In the genomic region with DNA sequence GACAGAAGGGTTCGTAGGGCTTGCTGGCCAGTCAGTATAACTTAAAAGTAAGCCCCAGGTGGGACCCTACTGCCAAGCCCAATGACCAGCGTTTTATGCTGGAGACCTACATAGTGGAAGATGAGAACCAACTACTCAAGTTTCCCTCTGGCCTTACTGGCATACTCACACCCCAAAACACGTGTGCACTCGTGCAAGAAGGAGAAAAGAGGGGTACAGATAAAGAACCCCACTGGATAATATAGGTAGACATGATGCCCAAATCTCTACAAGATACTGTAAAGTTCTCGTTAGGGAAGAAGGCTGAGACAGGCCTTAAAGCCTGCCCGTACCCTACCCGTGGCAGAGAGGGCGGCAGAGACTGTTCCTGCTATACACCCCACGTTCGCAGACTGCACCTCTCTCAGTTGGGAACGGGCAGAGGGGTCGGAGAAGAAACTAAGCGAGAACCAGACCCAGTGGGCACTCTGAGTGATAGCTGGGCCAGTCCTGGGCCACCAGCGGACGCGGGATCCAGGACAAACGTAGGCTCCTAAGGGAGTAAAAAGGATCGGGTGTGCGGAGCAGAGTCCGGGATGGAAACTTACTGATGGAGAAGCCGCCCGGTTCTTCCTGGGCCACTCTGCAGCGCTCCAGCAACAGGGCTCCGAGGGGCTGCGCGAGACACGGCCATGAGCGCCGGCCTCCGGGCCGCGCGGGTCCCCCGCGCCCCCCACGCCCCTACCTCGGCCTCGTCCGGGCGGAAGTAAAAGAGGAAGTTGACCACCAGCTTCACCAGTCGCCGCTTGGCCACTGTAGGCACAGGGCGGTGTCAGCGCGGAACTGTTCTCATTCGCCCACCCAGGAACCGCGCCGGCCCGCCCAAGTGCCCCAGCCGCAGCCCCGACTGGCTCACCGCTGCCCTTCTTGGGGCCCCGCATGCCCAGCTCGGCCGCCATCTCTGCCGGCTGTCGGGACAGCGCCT, we compare ENCODE assay signal across 8 mouse cellular contexts. TPM values are rescaled to one million over a fixed set of nuclear protein-coding genes. Genes with fewer than 3 reads are reported as not detected.
DNase-seq lines count a peak whose midpoint lies in the region; ATAC-seq and TF ChIP-seq lines count a peak whose summit lies in the region.

No protein-coding gene starts in this region.

- H3K36me3 ChIP-seq in heart, embryonic 12.5 days: peaks cover 66% of the 10 kb centered on the region
- H3K36me3 ChIP-seq in E14TG2a.4 (ENCODE audit: insufficient read depth, low read length): peaks cover 79% of the 10 kb centered on the region
- H3K36me3 ChIP-seq in limb, embryonic 11.5 days (ENCODE audit: control insufficient read depth, insufficient read depth, low read length): peaks cover 38% of the 10 kb centered on the region

- no peaks in the 10 kb centered on the region for H3K9me3 ChIP-seq in heart, embryonic 12.5 days (replicated peaks)
- no peaks in the 10 kb centered on the region for H3K9me3 ChIP-seq in E14TG2a.4 (ENCODE audit: low read length)
- no peaks in the 10 kb centered on the region for H3K9me3 ChIP-seq in limb, embryonic 11.5 days (ENCODE audit: control insufficient read depth, low read length)

- WGBS in heart, embryonic 12.5 days: 3% methylated on average over 59 of the region's 59 CpGs
- 2% methylated on average over 57 of the region's 59 CpGs for WGBS in limb, embryonic 11.5 days

- peak; percentile 63 for ATAC-seq in heart, embryonic 12.5 days (ENCODE audit: insufficient number of reproducible peaks, low FRiP score)
- ATAC-seq in erythroid progenitor cell, adult 5-6 weeks (replicated peaks; ENCODE audit: low FRiP score, poor library complexity, severe bottlenecking): 0 out of 2 replicates have a peak, but pooled peaks have one; percentile 4
- peak; percentile 53; the same call in 1 of the 2 replicates for ATAC-seq in limb, embryonic 11.5 days (ENCODE audit: insufficient number of reproducible peaks, low FRiP score, low TSS enrichment, low read depth)

- no peaks in the 10 kb centered on the region for H3K27me3 ChIP-seq in heart, embryonic 12.5 days (replicated peaks)
- no peaks in the 10 kb centered on the region for H3K27me3 ChIP-seq in E14TG2a.4 (ENCODE audit: insufficient read depth, low read length)
- H3K27me3 ChIP-seq in limb, embryonic 11.5 days (ENCODE audit: control insufficient read depth, insufficient read depth, low read length): no peaks in the 10 kb centered on the region

- intact Hi-C loops in gastrocnemius, postnatal 36 days (cut with DNase I): no loop called here

- no peak for DNase-seq in heart, adult 8-10 months (ENCODE audit: low spot score)
- peak; percentile 40 for DNase-seq in limb, embryonic 11.5 days (ENCODE audit: low spot score)
- peak; percentile 47 for DNase-seq in naive thymus-derived CD4-positive, alpha-beta T cell, adult 2 months (ENCODE audit: low read depth)
- DNase-seq in gastrocnemius, postnatal 36 days: no peak
- no peak for DNase-seq in left cerebral cortex, adult 8-10 months (ENCODE audit: low spot score in 2 of 2)

- peak overlapping the region; percentile 96 for H3K9ac ChIP-seq in heart, embryonic 12.5 days
- peak overlapping the region; percentile 95 for H3K9ac ChIP-seq in limb, embryonic 11.5 days (ENCODE audit: low read length)

- no peak for TF ChIP-seq CTCF in E14TG2a.4 (conservative IDR thresholded peaks at IDR 0.05; ENCODE audit: low read length)

- peak overlapping the region; percentile 93 for H3K4me2 ChIP-seq in heart, embryonic 12.5 days
- H3K4me2 ChIP-seq in limb, embryonic 11.5 days (ENCODE audit: low read depth, severe bottlenecking): peak overlapping the region; percentile 92

- H3K4me3 ChIP-seq in heart, embryonic 12.5 days: peak overlapping the region; percentile 87
- H3K4me3 ChIP-seq in E14TG2a.4 (replicated peaks; ENCODE audit: low read length): peak overlapping the region; percentile 90
- peak overlapping the region; percentile 97 for H3K4me3 ChIP-seq in limb, embryonic 11.5 days (ENCODE audit: low read depth, low read length)

- peaks cover 28% of the 10 kb centered on the region for H3K4me1 ChIP-seq in heart, embryonic 12.5 days (replicated peaks)
- H3K4me1 ChIP-seq in E14TG2a.4 (replicated peaks; ENCODE audit: low read depth, low read length): peaks cover 82% of the 10 kb centered on the region
- peaks cover 15% of the 10 kb centered on the region for H3K4me1 ChIP-seq in limb, embryonic 11.5 days (ENCODE audit: control insufficient read depth, insufficient read depth, low read length)

- H3K27ac ChIP-seq in heart, embryonic 12.5 days (ENCODE audit: poor library complexity, severe bottlenecking): peak overlapping the region; percentile 94
- H3K27ac ChIP-seq in limb, embryonic 11.5 days (replicated peaks; ENCODE audit: low read depth, low read length): peak overlapping the region; percentile 91

RNA-seq across cellular contexts. Expression of a gene that starts 0.5 kb away (rescaled TPM):
- polyA plus RNA-seq in heart, embryonic 12.5 days (2016; fragmentation: Nextera tagmentation; extraction: Ambion mirVana): 51.2 and 58.3 TPM in 2 replicates
- 10 to 100 TPM; 25.0 to 33.0 (median 31.5) TPM for total RNA-seq in heart, adult 8-10 months (2022)
- total RNA-seq in erythroid progenitor cell, adult 5-6 weeks (2015; ENCODE audit: low replicate concordance): 34.2 and 48.6 TPM in 2 replicates
- total RNA-seq in erythroid progenitor cell, adult 5-6 weeks (2017; ENCODE audit: low replicate concordance): 16.8 and 18.1 TPM in 2 replicates
- 122 and 130 TPM in 2 replicates for polyA plus RNA-seq in limb, embryonic 11.5 days (2014; fragmentation: Nextera tagmentation; extraction: Ambion mirVana)
- 10 to 100 TPM; 23.1 to 29.4 TPM for total RNA-seq in gastrocnemius, postnatal 36 days (2021)
- 10 to 100 TPM; 35.5 to 53.7 (median 46.1) TPM for total RNA-seq in left cerebral cortex, adult 8-10 months (2022)

RNA-seq across cellular contexts. Expression of a gene that starts 1.0 kb away (rescaled TPM):
- 82.4 and 83.2 TPM in 2 replicates for polyA plus RNA-seq in heart, embryonic 12.5 days (2016; fragmentation: Nextera tagmentation; extraction: Ambion mirVana)
- total RNA-seq in heart, adult 8-10 months (2022): 10 to 100 TPM; 29.8 to 37.4 (median 32.7) TPM
- 71.0 and 81.7 TPM in 2 replicates for total RNA-seq in erythroid progenitor cell, adult 5-6 weeks (2015; ENCODE audit: low replicate concordance)
- total RNA-seq in erythroid progenitor cell, adult 5-6 weeks (2017; ENCODE audit: low replicate concordance): 18.9 and 38.1 TPM in 2 replicates
- polyA plus RNA-seq in limb, embryonic 11.5 days (2014; fragmentation: Nextera tagmentation; extraction: Ambion mirVana): 141 and 145 TPM in 2 replicates
- 10 to 100 TPM; 21.6 to 22.5 TPM for total RNA-seq in gastrocnemius, postnatal 36 days (2021)
- 10 to 100 TPM; 61.3 to 74.5 (median 66.4) TPM for total RNA-seq in left cerebral cortex, adult 8-10 months (2022)

RNA-seq across cellular contexts. Expression of a gene that starts 7.6 kb away (rescaled TPM):
- 0.14 and 0.23 TPM in 2 replicates for polyA plus RNA-seq in heart, embryonic 12.5 days (2016; fragmentation: Nextera tagmentation; extraction: Ambion mirVana)
- under 1 TPM; 0.14 to 0.50 (median 0.20) TPM for total RNA-seq in heart, adult 8-10 months (2022)
- not detected in 2 replicates for total RNA-seq in erythroid progenitor cell, adult 5-6 weeks (2015; ENCODE audit: low replicate concordance)
- not detected in 2 replicates for total RNA-seq in erythroid progenitor cell, adult 5-6 weeks (2017; ENCODE audit: low replicate concordance)
- not detected in 2 replicates for polyA plus RNA-seq in limb, embryonic 11.5 days (2014; fragmentation: Nextera tagmentation; extraction: Ambion mirVana)
- total RNA-seq in gastrocnemius, postnatal 36 days (2021): under 1 TPM; 0.25 to 0.41 TPM
- 1 to 10 TPM; 1.1 to 2.2 (median 1.7) TPM for total RNA-seq in left cerebral cortex, adult 8-10 months (2022)

RNA-seq across cellular contexts. Expression of a gene that starts 15.8 kb away (rescaled TPM):
- polyA plus RNA-seq in heart, embryonic 12.5 days (2016; fragmentation: Nextera tagmentation; extraction: Ambion mirVana): 6.1 and 6.7 TPM in 2 replicates
- total RNA-seq in heart, adult 8-10 months (2022): 1 to 10 TPM in 1 of 4 experiments, under 1 TPM in 3; 0.47 to 1.6 (median 0.75) TPM
- total RNA-seq in erythroid progenitor cell, adult 5-6 weeks (2015; ENCODE audit: low replicate concordance): not detected in 2 replicates
- not detected in 2 replicates for total RNA-seq in erythroid progenitor cell, adult 5-6 weeks (2017; ENCODE audit: low replicate concordance)
- polyA plus RNA-seq in limb, embryonic 11.5 days (2014; fragmentation: Nextera tagmentation; extraction: Ambion mirVana): 0.40 and 0.96 TPM in 2 replicates
- 100 to 1,000 TPM; 387 to 405 TPM for total RNA-seq in gastrocnemius, postnatal 36 days (2021)
- total RNA-seq in left cerebral cortex, adult 8-10 months (2022): 1 to 10 TPM; 5.1 to 9.7 (median 6.2) TPM

RNA-seq across cellular contexts. Expression of a gene that starts 29.0 kb away (rescaled TPM):
- 1,577 and 1,597 TPM in 2 replicates for polyA plus RNA-seq in heart, embryonic 12.5 days (2016; fragmentation: Nextera tagmentation; extraction: Ambion mirVana)
- 1,000 to 10,000 TPM in 2 of 4 experiments, 100 to 1,000 TPM in 2; 848 to 1,083 (median 963) TPM for total RNA-seq in heart, adult 8-10 months (2022)
- total RNA-seq in erythroid progenitor cell, adult 5-6 weeks (2015; ENCODE audit: low replicate concordance): 1,470 and 1,566 TPM in 2 replicates
- 158 and 259 TPM in 2 replicates for total RNA-seq in erythroid progenitor cell, adult 5-6 weeks (2017; ENCODE audit: low replicate concordance)
- 2,003 and 2,108 TPM in 2 replicates for polyA plus RNA-seq in limb, embryonic 11.5 days (2014; fragmentation: Nextera tagmentation; extraction: Ambion mirVana)
- 100 to 1,000 TPM; 611 to 682 TPM for total RNA-seq in gastrocnemius, postnatal 36 days (2021)
- total RNA-seq in left cerebral cortex, adult 8-10 months (2022): 100 to 1,000 TPM; 505 to 586 (median 560) TPM

Comparison
In these comparisons a context has a peak if more than half of its experiments do, and no peak if none do; other contexts are left out.
1. ATAC-seq: peak in every context shown above with its lines; median percentile 63 in heart, embryonic 12.5 days; 53 in limb, embryonic 11.5 days; 4 in erythroid progenitor cell, adult 5-6 weeks.
2. DNase-seq: peak in limb, embryonic 11.5 days (single experiment) and naive thymus-derived CD4-positive, alpha-beta T cell, adult 2 months (single experiment); none in heart, adult 8-10 months (single experiment), gastrocnemius, postnatal 36 days (0 of 2) and left cerebral cortex, adult 8-10 months (0 of 2).
3. Peak in every context shown above with its lines, with median percentiles within 50 percentile points of each other: H3K4me3 ChIP-seq.